Mouse (Mus musculus) intestine, postnatal 0 days (tissue): Measurements from ENCODE around the gene Gnaz. TPM values are rescaled to one million over a fixed set of nuclear protein-coding genes. Genes with fewer than 3 reads are reported as not detected.

Source experiments
- ATAC-seq: fragments of 200-750 bp; cut with Nextera tagmentation; 2 replicates; pipeline ENCODE4 v1.8.0; 2017; ENCODE audit warnings: mild to moderate bottlenecking, moderate TSS enrichment, moderate library complexity
- H3K27ac ChIP-seq: fragments of 300-500 bp; sonication (generic); 2 replicates; pipeline ENCODE4 v1.5.1; 2014; ENCODE audit warnings: mild to moderate bottlenecking, low read depth, low read length, moderate library complexity
- H3K27me3 ChIP-seq: fragments of 300-500 bp; sonication (generic); replicated peaks from 2 replicates; pipeline ENCODE4 v1.6.1; 2014; ENCODE audit warnings: low read length, mixed read lengths; ENCODE audit not compliant: control insufficient read depth, insufficient read depth
- H3K36me3 ChIP-seq: fragments of 300-500 bp; sonication (generic); 2 replicates; pipeline ENCODE4 v1.6.1; 2014; ENCODE audit warnings: mild to moderate bottlenecking, moderate library complexity; ENCODE audit not compliant: control insufficient read depth, insufficient read depth
- H3K4me1 ChIP-seq: fragments of 300-500 bp; sonication (generic); replicated peaks from 2 replicates; pipeline ENCODE4 v1.6.1; 2014; ENCODE audit warnings: antibody characterized with exemption, low read length, mixed read lengths; ENCODE audit not compliant: control insufficient read depth, insufficient read depth
- H3K4me2 ChIP-seq: fragments of 300-500 bp; sonication (generic); replicated peaks from 2 replicates; pipeline ENCODE4 v1.6.1; 2014; ENCODE audit warnings: low read depth, mild to moderate bottlenecking, moderate library complexity
- H3K4me3 ChIP-seq: fragments of 300-500 bp; sonication (generic); 2 replicates; pipeline ENCODE4 v1.5.1; 2014; ENCODE audit warnings: low read depth, low read length
- H3K9ac ChIP-seq: fragments of 300-500 bp; sonication (generic); 2 replicates; pipeline ENCODE4 v1.6.1; 2014; ENCODE audit warnings: mild to moderate bottlenecking, low read depth, low read length
- H3K9me3 ChIP-seq: fragments of 300-500 bp; sonication (generic); 2 replicates; pipeline ENCODE4 v1.6.1; 2016; ENCODE audit warnings: mixed run types; ENCODE audit not compliant: control insufficient read depth
- CTCF ChIP-seq: sonication (generic); IDR thresholded peaks from 2 replicates; pipeline ENCODE4 v1.5.1; 2016; ENCODE audit warnings: low read depth, mild to moderate bottlenecking, control low read depth, antibody characterized with exemption, moderate library complexity
- WGBS: fragments of 180-500 bp; shearing (Covaris S2); extraction: QIAGEN DNeasy Blood & Tissue Kit; methylation state at CpG from one replicate; pipeline ENCODE4 v1.1.7; 2014; 5-methylcytosine and 5-hydroxymethylcytosine counted together
- polyA plus RNA-seq: library from polyadenylated mRNA; unstranded; fragments of >200 nt; fragmentation: Nextera tagmentation; extraction: Ambion mirVana; gene quantifications from 2 replicates; pipeline ENCODE4 v1.2.1, GENCODE M21; 2015

The Gnaz gene
- polyA plus RNA-seq, 1 experiment from 2014 or later, result 2.4 TPM

- Histone ChIP-seq H3K9ac (no peak overlapping the region), H3K9me3 (no peaks in the 10 kb centered on the region), H3K27ac (no peak overlapping the region), H3K4me1 (no peaks in the 10 kb centered on the region), H3K27me3 (no peaks in the 10 kb centered on the region), H3K4me2 (0 out of 2 replicates have a peak overlapping the region, but pooled peaks have one; percentile 9), H3K36me3 (no peaks in the 10 kb centered on the region), H3K4me3 (no peak overlapping the region)
- peak; percentile 64; the same call in 1 of the 2 replicates for ATAC-seq
- TF ChIP-seq CTCF, result no peak
- 33% methylated on average over 9 of the region's 9 CpGs for WGBS
Observed at GRCm38 (mm10) chr10:74952830-74953443, 14.0 kb upstream of the Gnaz start.

GRCm38 (mm10) chr10:74964380-74964779 is 2.6 kb upstream of the Gnaz start:
- Histone ChIP-seq H3K4me1 (peaks cover 5% of the 10 kb centered on the region; the same call in 1 of the 2 replicates), H3K4me3 (no peak overlapping the region), H3K36me3 (no peaks in the 10 kb centered on the region), H3K27ac (no peak overlapping the region), H3K9me3 (no peaks in the 10 kb centered on the region), H3K9ac (no peak overlapping the region), H3K27me3 (0 out of 2 replicates have a peak, but pooled peaks cover 12% of the 10 kb centered on the region), H3K4me2 (no peak overlapping the region)
- no peak for ATAC-seq
- no peak for TF ChIP-seq CTCF
- WGBS, result 67% methylated on average over 1 of the region's 1 CpGs

- Histone ChIP-seq H3K27ac (no peak overlapping the region), H3K4me1 (peaks cover 5% of the 10 kb centered on the region; the same call in 1 of the 2 replicates), H3K4me3 (peak overlapping the region; percentile 58), H3K9ac (0 out of 2 replicates have a peak overlapping the region, but pooled peaks have one; percentile 11), H3K36me3 (no peaks in the 10 kb centered on the region), H3K4me2 (peak overlapping the region; percentile 87), H3K9me3 (no peaks in the 10 kb centered on the region), H3K27me3 (0 out of 2 replicates have a peak, but pooled peaks cover 12% of the 10 kb centered on the region)
- 11% methylated on average over 25 of the region's 25 CpGs for WGBS
- ATAC-seq, result 0 out of 2 replicates have a peak, but pooled peaks have one; percentile 1
- no peak for TF ChIP-seq CTCF
Observed at GRCm38 (mm10) chr10:74967651-74968267, 782 bp downstream of the Gnaz start.

GRCm38 (mm10) chr10:74969266-74969665 is 2.3 kb downstream of the Gnaz start:
- no peak for TF ChIP-seq CTCF
- Histone ChIP-seq H3K4me1 (peaks cover 5% of the 10 kb centered on the region; the same call in 1 of the 2 replicates), H3K27ac (no peak overlapping the region), H3K9ac (no peak overlapping the region), H3K9me3 (no peaks in the 10 kb centered on the region), H3K4me3 (no peak overlapping the region), H3K4me2 (no peak overlapping the region), H3K36me3 (no peaks in the 10 kb centered on the region), H3K27me3 (0 out of 2 replicates have a peak, but pooled peaks cover 12% of the 10 kb centered on the region)
- no peak for ATAC-seq
- WGBS, result 91% methylated on average over 2 of the region's 2 CpGs

- no peak for ATAC-seq
- Histone ChIP-seq H3K4me3 (no peak overlapping the region), H3K27ac (no peak overlapping the region), H3K9me3 (no peaks in the 10 kb centered on the region), H3K4me1 (no peaks in the 10 kb centered on the region), H3K27me3 (0 out of 2 replicates have a peak, but pooled peaks cover 3% of the 10 kb centered on the region), H3K4me2 (no peak overlapping the region), H3K36me3 (no peaks in the 10 kb centered on the region), H3K9ac (no peak overlapping the region)
- 83% methylated on average over 6 of the region's 6 CpGs for WGBS
- TF ChIP-seq CTCF, result no peak
Observed at GRCm38 (mm10) chr10:74973026-74973425, 6.0 kb downstream of the Gnaz start.

- Histone ChIP-seq H3K4me1 (no peaks in the 10 kb centered on the region), H3K27me3 (no peaks in the 10 kb centered on the region), H3K9ac (no peak overlapping the region), H3K9me3 (no peaks in the 10 kb centered on the region), H3K4me3 (no peak overlapping the region), H3K36me3 (no peaks in the 10 kb centered on the region), H3K4me2 (no peak overlapping the region), H3K27ac (no peak overlapping the region)
- no peak for TF ChIP-seq CTCF
- WGBS, result 74% methylated on average over 7 of the region's 7 CpGs
- ATAC-seq, result no peak
Observed at GRCm38 (mm10) chr10:74975626-74976025, 8.6 kb downstream of the Gnaz start.
